Mouse (Mus musculus) CD4-positive, CD25-positive, alpha-beta regulatory T cell, adult 4 months (primary cell): ENCODE data around the gene Naaa. TPM values are rescaled to one million over a fixed set of nuclear protein-coding genes. Genes with fewer than 3 reads are reported as not detected.

Experiments
- ATAC-seq: one replicate; pipeline ENCODE4 v1.8.0; 2017
- polyA plus RNA-seq, 2 experiments: library from polyadenylated mRNA; unstranded; fragments of 100-300 nt; shearing (Covaris generic); gene quantifications; one replicate each; pipeline ENCODE4 v1.2.1; 2017

Naaa gene
- polyA plus RNA-seq, 2 experiments from 2014 or later: 11.1 to 11.8 TPM

DNA sequence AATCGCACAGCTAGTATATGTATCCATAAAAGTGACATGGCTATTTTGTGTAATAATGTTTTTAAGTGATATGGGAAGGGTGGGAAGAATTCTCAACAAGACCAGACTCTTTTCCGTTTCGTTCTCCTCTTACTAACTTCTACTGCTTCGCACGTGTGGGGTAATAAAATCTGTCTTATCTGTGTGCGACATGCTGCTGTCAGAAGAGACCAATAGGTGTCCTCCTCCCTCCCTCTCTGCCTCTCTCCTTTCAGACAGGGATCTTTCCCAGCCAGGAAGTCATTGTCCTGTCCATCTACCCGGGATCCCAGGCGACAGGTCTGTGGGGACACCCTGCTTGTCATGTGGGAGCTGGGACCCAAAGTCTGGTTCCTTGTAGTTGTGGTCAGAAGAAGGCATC, 67.8 kb downstream of the Naaa start:
- ATAC-seq: no peak

Other genes with a start within 250 kb of the Naaa start
- 1 to 10 TPM; 1.4 to 2.1 TPM for gene Cdkl2, start 234.3 kb downstream of the Naaa start, polyA plus RNA-seq
- gene G3bp2, start 194.5 kb downstream of the Naaa start, polyA plus RNA-seq: 100 to 1,000 TPM; 210 to 252 TPM
- 10 to 100 TPM; 35.5 to 36.5 TPM for gene Uso1, start 140.2 kb downstream of the Naaa start, polyA plus RNA-seq
- not detected for gene U90926, start 62.8 kb downstream of the Naaa start, polyA plus RNA-seq
- gene Ppef2, start 21.9 kb downstream of the Naaa start, polyA plus RNA-seq: under 1 TPM in 1 of 2 experiments, not detected in 1; 0.27 TPM
- 10 to 100 TPM; 41.8 to 62.4 TPM for gene Sdad1, start 32.3 kb upstream of the Naaa start, polyA plus RNA-seq
- under 1 TPM in 1 of 2 experiments, not detected in 1; 0.26 TPM for gene Cxcl9, start 49.9 kb upstream of the Naaa start, polyA plus RNA-seq
- 10 to 100 TPM in 1 of 2 experiments, 1 to 10 TPM in 1; 9.2 to 11.0 TPM for gene Art3, start 53.7 kb upstream of the Naaa start, polyA plus RNA-seq
- 10 to 100 TPM; 12.1 to 23.6 TPM for gene Cxcl10, start 70.7 kb upstream of the Naaa start, polyA plus RNA-seq
- 10 to 100 TPM; 41.3 to 42.7 TPM for gene Nup54, start 157.0 kb upstream of the Naaa start, polyA plus RNA-seq
- 10 to 100 TPM in 1 of 2 experiments, 1 to 10 TPM in 1; 9.1 to 13.0 TPM for gene Scarb2, start 228.7 kb upstream of the Naaa start, polyA plus RNA-seq